Mouse (Mus musculus) retina, postnatal 7 days (tissue): Measurements from ENCODE around the gene Olfr1387.
A peak's percentile ranks its signal among the peaks of the same experiment; 100 is the strongest.
"Not testable (repeated sequence)": the region's sequence is repeated elsewhere in the genome, so short reads cannot be mapped to it uniquely, and the experiment has no call there.

Source experiments
- DNase-seq: peaks from one replicate; pipeline ENCODE4 v3.0.0-alpha.2; 2012; ENCODE audit warnings: low read depth, low spot score

Olfr1387 gene

DNA sequence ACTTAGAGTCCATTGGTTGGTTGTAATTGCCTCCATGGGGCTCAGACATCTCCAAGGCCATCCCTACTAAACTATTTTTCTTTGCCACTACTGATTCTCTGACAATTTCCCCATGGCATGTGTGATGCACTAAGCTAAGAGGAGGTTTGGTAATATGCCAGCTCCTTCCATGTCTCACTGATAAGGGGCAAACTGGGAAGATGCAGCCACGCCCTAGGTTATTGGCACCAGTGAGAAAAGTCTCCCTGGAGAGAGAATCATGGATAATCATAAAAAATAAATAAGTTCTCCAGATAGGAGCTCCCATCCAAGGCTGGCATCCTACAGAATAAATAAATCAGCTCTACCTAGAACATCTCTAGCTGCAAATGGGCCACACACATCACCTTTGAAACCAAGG is at the start of gene Olfr1387:
Olfr1387 (plus strand) TSS at position 301 of the 400 bp plus-strand sequence.
- no peak for DNase-seq

DNA sequence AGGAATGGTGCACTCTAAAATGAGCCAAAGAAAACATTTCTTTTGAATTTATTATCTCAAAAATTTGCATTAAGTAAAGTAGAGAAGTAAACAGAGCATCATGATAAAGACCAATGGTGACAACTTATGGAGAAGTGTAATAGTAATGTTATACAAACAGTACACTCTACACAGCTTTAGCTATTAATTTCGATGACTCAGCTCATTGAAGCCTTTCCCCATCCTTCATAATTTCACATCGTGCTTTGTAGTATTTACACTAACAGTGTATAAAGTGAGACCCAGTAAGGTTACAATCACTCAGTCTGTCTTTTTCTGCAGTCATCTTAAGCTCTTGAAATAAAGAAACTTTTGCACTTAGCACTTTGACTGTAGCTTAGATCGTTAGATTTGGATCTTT is 48.4 kb upstream of the Olfr1387 start:
- DNase-seq = no peak

DNA sequence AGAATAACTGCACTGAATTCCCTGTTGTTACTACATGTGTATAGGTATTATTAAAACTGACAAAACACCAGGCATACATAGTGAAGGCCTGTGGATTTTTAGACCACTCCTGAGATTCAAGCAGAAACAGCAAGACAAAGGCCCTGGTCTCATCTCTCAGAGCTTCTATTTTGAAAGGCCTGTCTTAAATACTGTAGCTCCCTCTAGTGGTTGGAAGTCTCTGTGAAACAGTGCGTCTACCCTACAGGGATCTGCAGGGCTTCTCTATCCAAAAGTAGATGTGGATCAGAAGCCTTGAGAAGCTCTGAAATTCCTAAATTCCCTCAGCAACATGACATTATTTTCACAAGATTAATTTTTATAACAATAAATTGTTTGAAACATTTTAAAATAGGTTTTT is 44.6 kb upstream of the Olfr1387 start:
- peak; percentile 13 for DNase-seq

DNA sequence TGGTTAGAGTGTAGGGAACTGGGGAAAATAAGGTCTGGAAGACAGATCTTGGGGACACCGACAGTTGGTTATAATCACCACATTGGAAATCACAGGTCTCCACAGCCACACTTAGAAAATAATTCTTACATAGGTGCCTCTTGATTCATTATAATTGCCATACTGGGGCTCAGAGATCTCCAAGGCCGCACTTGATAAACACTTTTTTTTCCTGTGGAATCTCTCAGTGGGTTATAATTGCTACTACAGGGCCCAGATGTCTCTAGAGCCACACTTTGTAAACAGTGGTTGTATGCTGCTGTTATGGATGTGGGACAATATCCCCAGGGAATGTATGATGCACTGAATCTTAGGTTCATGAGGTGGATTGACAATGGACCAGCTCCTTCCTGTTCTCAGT is 32.4 kb upstream of the Olfr1387 start, which contains the start of gene Olfr1389:
Olfr1389 (plus strand) TSS at position 301 of the 400 bp plus-strand sequence.
- DNase-seq = no peak

DNA sequence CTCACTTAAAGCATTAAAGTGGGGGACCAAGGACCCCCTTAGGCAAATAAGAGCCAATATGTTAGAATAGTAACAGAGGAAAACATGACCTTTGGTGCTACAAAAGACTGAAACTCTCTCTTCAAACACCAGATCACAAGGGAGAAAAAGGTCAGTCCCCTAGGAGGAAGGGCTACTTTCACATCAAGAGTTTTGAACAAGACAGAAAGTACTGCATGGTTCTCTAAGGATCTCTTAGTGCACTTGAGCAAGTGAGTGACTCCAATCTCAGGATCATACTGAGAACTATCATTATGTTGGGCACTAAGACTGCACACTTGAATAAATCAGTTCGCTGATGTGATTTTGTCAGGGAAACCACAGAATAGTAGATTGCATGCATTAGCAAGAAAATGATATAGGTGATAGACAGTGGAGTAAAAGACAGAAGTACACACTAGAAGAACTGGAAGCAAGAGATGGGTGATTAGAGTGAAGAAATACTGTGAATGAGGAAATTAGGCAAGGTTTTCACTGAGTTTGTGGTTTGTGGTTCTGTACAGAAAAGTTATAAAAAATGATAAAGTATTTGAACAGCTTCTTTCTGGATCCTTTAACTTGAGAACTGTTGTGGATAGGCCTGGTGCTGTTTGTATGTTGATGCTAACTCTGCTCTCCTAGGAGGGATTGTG is 29.8 kb upstream of the Olfr1387 start:
- DNase-seq = no peak

DNA sequence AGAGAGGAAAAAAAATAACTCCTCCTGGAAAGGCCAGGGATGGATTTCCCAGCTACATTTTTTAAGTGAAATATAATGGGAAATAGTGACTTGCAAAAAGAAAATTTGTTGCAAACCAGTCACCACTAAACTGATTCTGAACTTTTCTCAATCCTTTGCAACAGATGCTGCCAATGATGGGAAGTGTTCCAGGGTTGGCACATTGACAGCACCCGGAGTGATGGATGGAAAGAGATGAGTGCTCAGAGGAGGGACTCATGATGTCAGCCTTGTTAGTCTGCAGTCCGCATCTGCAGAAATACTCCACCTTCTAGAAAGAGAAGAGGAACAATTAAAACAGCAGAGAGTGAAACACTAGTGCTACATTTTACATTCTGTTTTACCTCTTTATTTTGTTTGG is 25.5 kb upstream of the Olfr1387 start:
- DNase-seq = no peak

DNA sequence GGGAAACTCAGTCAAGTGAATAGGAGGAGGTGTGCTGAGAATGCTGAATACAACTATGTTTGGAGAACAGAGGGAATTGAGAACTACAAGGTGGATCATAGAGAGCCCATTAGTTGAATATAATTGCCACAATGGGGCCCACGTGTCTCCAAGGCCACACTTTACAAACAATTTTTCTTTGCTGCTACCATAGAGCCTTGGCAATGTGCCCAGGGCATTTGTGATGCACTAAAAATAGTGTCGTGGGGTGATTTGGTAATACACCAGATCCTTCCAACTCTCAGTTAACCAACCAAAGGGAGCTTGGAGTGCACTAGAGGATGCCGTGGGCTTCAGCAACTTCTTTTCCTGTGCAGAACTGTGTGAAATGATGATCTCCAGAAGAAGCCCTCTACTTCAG is 18.7 kb upstream of the Olfr1387 start, which contains the start of gene Olfr1388:
Olfr1388 (plus strand) TSS at position 214 of the 400 bp plus-strand sequence.
- no peak for DNase-seq

DNA sequence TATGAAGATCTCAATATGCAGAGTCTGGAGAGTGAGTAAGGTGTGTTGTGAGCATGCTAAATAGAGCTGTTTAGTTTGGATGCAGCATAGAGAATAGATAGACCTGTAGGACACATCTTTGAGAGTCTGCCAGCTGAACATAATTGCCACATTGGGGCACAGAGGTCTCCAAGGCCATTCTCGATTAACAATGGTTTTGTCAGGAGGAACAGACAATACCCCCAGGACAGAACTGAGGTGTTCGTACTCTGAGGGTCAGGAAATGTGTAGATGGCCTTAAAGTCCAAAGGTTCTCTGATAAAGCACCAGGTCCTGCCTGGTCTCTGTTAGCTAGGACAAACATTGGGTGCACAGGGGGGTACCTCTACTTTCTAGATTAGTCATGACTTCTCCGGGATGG is 9.6 kb downstream of the Olfr1387 start, which contains the start of gene Olfr1386:
Olfr1386 (plus strand) TSS at position 301 of the 400 bp plus-strand sequence.
- DNase-seq = not testable (repeated sequence)

DNA sequence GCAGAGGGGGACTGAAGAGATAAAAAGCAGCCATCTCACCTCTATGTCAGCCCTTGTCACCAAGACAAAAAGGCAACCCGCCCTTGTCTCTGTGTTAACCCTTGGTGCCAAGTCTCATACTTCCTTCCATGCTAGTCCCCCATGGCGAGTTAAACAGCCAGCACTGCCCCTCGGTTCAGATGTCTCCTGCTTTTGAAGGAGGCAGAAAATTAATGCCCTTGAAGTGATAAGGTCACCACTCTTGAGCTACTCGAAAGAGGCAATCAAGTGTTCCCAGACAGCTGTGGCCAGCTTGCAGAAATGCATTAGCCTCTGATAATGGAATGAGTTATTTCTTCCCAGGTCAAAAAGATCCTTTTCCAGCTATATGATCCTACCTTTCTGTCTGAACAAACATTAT is 30.8 kb downstream of the Olfr1387 start:
- DNase-seq = no peak

DNA sequence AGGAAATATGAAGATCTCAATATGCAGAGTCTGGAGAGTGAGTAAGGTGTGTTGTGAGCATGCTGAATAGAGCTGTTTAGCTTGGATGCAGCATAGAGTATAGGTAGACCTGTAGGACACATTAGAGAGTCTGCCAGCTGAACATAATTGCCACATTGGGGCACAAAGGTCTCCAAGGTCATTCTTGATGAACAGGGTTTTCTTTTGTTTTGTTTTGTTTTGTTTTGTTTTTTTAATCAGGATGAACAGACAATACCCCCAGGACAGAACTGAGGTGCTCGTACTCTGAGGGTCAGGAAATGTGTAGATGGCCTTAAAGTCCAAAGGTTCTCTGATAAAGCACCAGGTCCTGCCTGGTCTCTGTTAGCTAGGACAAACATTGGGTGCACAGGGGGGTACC is 33.6 kb downstream of the Olfr1387 start, which contains the start of gene Olfr1385:
Olfr1385 (plus strand) TSS at position 301 of the 400 bp plus-strand sequence.
- DNase-seq = not testable (repeated sequence)
